Mouse (Mus musculus) liver, embryonic 14.5 days (tissue): Measurements from ENCODE around the gene Sgsm1.

ENCODE experiments used
- CTCF ChIP-seq: IDR thresholded peaks from 2 replicates; pipeline ENCODE4 v1.5.1; 2016; ENCODE audit warnings: antibody characterized with exemption, low read depth, control low read depth
- EP300 ChIP-seq: IDR thresholded peaks from 2 replicates; pipeline ENCODE4 v1.6.1; 2016; ENCODE audit warnings: antibody characterized with exemption, low read depth

GRCm38 (mm10) chr5:113304527-113304926, 6.1 kb downstream of the Sgsm1 start:
- TF ChIP-seq CTCF = no peak
- TF ChIP-seq EP300 = no peak
